Mouse (Mus musculus) CD4-positive helper T cell, adult 2 months (primary cell): ENCODE measurements at regions not wholly inside any gene's neighbourhood (a gene's known extent, or its start where the extent isn't known, plus 50 kb on each side); places are given as distances from the start of the nearest gene placed in this dataset.
"Not testable (repeated sequence)": the region's sequence is repeated elsewhere in the genome, so short reads cannot be mapped to it uniquely, and the experiment has no call there.

Source experiments
- DNase-seq: peaks from one replicate; pipeline ENCODE4 v3.0.0-alpha.2; 2012; ENCODE audit warnings: low read depth, missing footprints, low spot score

GRCm38 (mm10) chr2:17946047-17946446 lies 50.7 kb downstream of the H2al2a start:
- no peak for DNase-seq

- DNase-seq: peak; percentile 18
Measured at GRCm38 (mm10) chr2:17945369-17945915, 51.3 kb downstream of the H2al2a start.

- DNase-seq: no peak
Measured at GRCm38 (mm10) chr2:17943506-17943905, 53.3 kb downstream of the H2al2a start.

- DNase-seq: peak; percentile 37
Measured at GRCm38 (mm10) chr2:17942528-17943387, 54.0 kb downstream of the H2al2a start.

GRCm38 (mm10) chr2:17941921-17942320 lies 54.8 kb downstream of the H2al2a start:
- no peak for DNase-seq

GRCm38 (mm10) chr2:17939857-17940848 lies 56.6 kb downstream of the H2al2a start:
- DNase-seq: not testable (repeated sequence)

GRCm38 (mm10) chr2:17939183-17939856 lies 57.4 kb downstream of the H2al2a start:
- no peak for DNase-seq

GRCm38 (mm10) chr2:17936527-17937139 lies 60.1 kb downstream of the H2al2a start:
- DNase-seq: no peak

- DNase-seq: no peak
Measured at GRCm38 (mm10) chr2:17935916-17936315, 60.8 kb downstream of the H2al2a start.

GRCm38 (mm10) chr2:17935466-17935865 lies 61.3 kb downstream of the H2al2a start:
- no peak for DNase-seq

GRCm38 (mm10) chr2:17934610-17935009 lies 62.1 kb downstream of the H2al2a start:
- no peak for DNase-seq

- DNase-seq: no peak
Measured at GRCm38 (mm10) chr2:17932932-17933790, 63.6 kb downstream of the H2al2a start.

- DNase-seq: no peak
Measured at GRCm38 (mm10) chr2:17932426-17932931, 64.3 kb downstream of the H2al2a start.

- DNase-seq: no peak
Measured at GRCm38 (mm10) chr2:17931881-17932280, 64.9 kb downstream of the H2al2a start.

GRCm38 (mm10) chr2:17918861-17919648 lies 77.7 kb downstream of the H2al2a start:
- DNase-seq: no peak

GRCm38 (mm10) chr2:17917238-17917946 lies 79.4 kb downstream of the H2al2a start:
- DNase-seq: no peak

GRCm38 (mm10) chr2:17902616-17903015 lies 94.1 kb downstream of the H2al2a start:
- no peak for DNase-seq

- no peak for DNase-seq
Measured at GRCm38 (mm10) chr2:17900202-17900601, 96.6 kb downstream of the H2al2a start.
